Mouse (Mus musculus): ENCODE results near the gene Fam133b.
"Not testable (repeated sequence)": the region's sequence is repeated elsewhere in the genome, so short reads cannot be mapped to it uniquely, and the experiment has no call there.

Fam133b gene

GRCm38 (mm10) chr5:3520493-3521359, 22.9 kb upstream of the Fam133b start:
- DNase-seq (ENCODE audit: low read depth, low spot score) = no peak

- DNase-seq (ENCODE audit: low read depth, low spot score) = no peak
Measured at GRCm38 (mm10) chr5:3521741-3522140, 21.9 kb upstream of the Fam133b start.

GRCm38 (mm10) chr5:3522826-3523225, 20.8 kb upstream of the Fam133b start:
- DNase-seq (ENCODE audit: low read depth, low spot score) = no peak

DNA sequence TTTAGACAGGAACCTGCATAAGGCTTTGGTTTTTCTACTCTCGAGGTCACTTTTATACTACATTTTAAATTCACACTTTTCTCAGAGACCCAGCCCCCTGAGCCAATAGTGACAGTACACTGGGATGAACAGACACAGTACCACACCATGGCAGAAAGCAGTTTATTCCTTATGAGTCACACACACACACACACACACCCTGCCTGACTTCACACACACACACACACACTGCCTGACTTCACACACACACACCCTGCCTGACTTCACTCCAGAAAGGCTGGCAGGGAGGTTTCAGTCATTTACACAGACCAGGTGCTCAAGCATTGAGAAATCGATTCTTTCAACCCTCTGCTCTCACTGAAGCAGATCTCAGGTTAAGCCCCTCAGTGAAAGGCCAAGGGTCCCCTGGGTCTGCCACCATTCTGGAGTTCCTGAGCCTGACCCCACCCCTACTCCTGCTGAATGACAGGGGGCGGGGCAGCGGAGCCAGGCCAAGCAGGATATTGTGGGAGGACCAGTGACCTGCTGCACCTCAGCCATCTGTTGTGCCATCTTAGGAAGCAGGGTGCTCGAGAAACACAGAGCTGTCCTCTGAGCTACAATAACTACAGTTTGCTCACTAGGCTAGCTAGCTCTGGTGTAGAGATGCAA, 16.5 kb upstream of the Fam133b start:
- no peak for DNase-seq (ENCODE audit: low read depth, low spot score)

DNA sequence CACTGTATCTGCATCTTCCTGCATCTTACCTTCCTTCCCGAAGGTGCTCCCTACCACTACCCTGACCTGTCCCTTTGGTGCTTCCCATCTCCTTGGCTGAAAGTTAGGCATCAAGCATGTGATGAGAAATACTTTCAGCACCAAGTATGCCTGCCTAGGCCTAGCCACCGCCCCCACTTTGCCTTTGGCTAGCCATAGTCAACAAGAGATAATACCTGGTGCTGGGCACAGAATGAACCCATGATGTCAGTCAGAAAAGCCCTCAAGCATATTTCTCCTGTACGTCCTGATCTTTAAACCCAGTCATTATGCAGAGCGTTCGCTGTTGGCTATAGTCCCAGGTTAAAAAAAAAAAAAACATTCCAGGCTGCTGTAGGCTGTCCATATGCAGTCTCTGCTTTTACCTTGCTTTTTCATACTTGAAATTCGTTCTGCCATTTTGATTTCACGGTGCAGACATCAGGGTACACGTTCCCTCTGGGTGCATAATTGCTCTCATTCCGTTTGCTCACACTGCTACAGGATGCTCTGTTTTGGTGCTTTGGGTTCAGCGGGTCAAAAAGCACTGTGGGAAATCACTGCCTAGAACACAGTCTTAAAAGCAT, 13.9 kb upstream of the Fam133b start:
- no peak for DNase-seq (ENCODE audit: low read depth, low spot score)

DNA sequence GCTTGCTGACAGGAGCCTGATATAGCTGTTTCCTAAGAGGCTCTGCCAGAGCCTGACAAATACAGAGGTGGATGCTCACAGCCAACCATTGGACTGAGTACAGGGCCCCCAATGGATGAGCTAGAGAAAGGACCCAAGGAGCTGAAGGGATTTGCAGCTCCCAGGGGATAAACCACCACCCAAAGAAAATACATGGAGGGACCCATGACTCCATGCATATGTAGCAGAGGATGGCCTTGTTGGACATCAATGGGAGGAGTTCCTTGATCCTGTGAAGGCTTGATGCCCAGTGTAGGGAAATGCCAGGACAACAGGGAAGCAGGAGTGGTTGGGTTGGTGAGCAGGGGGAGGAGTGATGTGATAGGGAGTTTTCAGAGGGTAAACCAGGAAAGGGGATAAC, 11.6 kb upstream of the Fam133b start:
- DNase-seq (ENCODE audit: low read depth, low spot score) = not testable (repeated sequence)

DNA sequence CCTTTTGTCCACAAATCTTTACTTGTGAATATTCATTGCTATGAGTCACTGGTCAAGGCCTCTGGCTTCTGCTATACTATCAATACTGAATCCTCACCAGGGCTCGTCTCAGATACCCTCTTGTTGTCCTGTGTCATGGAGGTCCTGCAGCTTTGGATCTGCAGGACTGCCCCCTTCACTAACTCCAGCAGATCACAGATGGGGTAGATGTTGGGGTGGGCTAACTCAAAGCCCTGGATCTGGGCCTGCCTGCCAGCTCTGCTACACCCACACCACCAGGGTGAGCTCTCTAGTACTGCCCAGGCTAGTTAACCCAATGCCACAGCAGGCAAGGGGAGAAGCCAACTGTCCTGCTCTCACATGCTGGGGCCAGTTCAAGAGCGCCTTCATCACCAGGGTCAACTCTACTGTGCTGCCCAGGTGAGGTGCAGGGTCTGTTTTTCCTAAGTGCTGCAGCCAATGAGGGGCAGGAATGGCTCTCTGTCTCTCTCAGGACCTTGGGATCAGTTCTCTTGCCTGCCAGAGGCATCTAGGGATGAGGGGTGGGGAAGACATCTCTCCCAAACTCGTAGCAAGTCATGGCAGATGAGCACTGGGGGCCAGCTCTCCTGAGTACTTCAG, 6.9 kb upstream of the Fam133b start:
- DNase-seq (ENCODE audit: low read depth, low spot score) = no peak

GRCm38 (mm10) chr5:3538505-3539472, 4.8 kb upstream of the Fam133b start:
- DNase-seq (ENCODE audit: low read depth, low spot score) = no peak

- DNase-seq (ENCODE audit: low read depth, low spot score) = no peak
Measured at GRCm38 (mm10) chr5:3541871-3542270, 1.8 kb upstream of the Fam133b start.

GRCm38 (mm10) chr5:3544480-3544769, 792 bp downstream of the Fam133b start:
- DNase-seq (ENCODE audit: low read depth, low spot score) = no peak

DNA sequence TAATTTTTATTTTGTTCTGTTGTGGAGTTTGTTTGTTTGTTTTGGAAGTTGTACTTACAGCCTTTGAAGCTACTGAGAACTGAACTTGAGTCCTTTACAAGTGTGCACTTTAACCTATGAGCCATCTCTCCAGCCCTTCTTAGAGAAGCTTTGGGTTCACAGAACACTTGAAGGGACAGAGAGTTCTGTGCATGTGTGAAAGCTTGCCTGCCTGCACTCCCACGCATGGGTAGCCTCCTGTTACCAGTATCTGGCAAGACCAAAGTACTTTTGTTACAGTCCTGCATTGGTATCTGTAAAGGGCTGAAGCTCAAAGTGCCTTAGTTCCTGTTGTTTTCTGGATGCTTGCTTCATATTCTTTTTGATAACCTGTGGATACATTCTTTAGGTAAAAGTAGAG, 2.6 kb downstream of the Fam133b start:
- no peak for DNase-seq (ENCODE audit: low read depth, low spot score)

GRCm38 (mm10) chr5:3551481-3551880, 7.8 kb downstream of the Fam133b start:
- DNase-seq (ENCODE audit: low read depth, low spot score) = no peak

DNA sequence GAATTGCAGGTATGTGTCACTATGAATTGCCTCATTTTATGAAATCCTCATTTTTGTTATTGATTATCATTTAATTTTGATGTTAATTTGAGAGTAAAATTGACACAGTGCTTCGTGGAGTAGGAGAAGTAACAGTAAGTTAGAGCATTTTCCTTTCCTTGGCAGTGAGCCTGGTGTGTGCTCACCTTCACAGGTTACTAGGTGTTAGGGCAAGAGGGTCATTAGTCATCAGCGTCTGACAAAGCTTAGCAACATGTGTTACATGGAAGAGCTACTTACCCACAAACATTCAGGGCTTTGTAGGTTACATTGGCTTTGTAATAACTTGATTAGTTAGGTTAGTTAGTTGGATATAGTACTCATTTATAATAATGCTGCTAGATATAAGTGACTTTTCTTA, 10.6 kb downstream of the Fam133b start:
- DNase-seq (ENCODE audit: low read depth, low spot score) = no peak

GRCm38 (mm10) chr5:3571266-3571665, 27.6 kb downstream of the Fam133b start, which contains the start of gene 1700109H08Rik:
Gene 1700109H08Rik, plus strand, starts transcription at chr5:3571566.
- DNase-seq (ENCODE audit: low read depth, low spot score) = no peak

DNA sequence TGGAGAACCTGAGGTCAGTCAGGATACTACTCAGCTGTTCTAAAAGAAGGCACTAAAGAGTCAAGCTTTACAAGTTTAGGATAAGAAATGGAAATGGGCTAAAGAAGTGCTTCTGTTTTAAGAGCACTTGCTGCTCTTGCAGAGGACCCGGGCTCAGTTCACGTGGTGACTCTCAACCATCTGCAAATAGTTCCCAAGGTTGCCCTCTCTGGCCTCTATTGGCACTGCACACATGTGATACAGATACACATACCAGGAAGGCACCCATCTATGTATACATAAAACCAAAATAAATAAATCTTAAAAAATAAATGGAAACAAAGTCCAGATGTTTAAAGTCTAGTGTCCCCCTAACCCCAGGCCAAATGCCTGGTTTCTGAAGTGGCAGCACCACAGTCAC, 31.2 kb downstream of the Fam133b start:
- DNase-seq (ENCODE audit: low read depth, low spot score) = no peak

DNA sequence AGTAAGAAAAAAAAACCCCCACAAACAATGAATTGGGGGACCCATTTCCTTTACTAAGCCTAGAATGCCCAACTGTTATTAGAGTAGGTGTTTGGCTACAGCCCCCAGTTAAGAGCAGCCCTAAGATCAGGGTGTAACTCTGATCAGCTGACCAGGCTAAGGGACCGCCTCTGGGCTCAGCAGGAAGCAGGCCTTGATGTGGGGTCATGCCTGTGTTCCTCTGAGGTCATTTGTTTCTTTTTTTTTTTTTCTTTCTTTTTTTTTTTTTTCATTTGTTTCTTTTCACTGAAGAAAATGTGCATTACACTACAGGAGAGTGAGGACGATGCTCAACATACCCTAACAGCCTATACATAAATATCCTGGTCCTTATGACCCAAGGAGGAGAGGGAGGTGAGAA, 34.3 kb downstream of the Fam133b start:
- no peak for DNase-seq (ENCODE audit: low read depth, low spot score)

DNA sequence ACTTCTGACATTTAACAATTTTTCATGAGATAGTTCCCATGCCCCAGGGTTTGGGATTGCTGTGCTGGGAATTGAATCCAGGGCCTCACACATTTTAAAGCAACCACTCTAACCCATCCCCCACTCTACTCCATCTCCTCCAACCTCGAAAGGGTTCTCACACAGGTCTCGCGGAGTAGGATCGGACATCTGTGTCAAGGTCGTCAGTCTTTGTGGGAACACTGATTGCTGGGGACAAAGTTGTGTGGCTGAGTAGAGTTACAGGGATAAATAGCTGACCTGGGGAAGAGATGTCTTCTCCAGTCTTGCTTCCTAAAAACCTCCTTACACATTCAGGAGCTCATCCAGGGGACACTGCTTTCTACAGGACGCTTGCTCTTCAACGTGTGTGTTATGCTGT, 35.4 kb downstream of the Fam133b start:
- DNase-seq (ENCODE audit: low read depth, low spot score) = no peak

DNA sequence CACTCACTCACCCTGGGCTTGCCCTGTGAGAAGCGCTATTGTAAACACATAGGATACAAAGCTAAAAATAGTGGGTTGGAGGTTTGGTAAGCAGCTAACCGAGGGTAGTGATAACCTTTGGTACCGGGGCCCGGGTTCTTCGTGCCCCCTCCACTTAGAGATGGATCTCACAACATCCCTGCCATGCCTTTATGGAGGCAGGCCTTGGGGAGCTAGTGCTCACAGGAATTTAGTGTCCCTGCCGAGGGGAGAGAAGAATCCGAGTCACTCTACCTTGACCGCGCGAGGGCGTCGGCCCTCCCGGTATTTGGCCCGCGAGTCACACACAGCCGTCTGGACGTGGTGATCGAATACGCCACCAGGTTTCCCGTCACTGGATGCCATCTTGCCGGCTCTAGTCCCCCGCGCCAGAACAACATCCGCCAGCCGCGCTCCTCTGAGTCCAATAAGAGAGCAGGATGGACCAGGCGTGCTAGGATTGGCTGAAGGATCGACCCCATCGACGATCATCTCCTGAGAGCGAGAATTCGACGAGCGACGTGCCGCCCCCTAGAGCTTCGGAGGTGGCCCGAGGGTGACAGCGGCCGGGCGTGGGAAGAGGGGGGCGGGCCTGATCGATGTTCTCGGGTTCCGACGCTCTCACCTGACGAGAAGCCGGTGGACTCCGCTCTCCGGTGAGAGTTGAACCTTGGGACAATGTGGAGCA, 52.2 kb downstream of the Fam133b start, which contains the start of gene Pex1:
TSS of gene Pex1 (plus strand) at position 374 of the 706 bp plus-strand sequence.
- peak; percentile 92 for DNase-seq (ENCODE audit: low read depth, low spot score)

DNA sequence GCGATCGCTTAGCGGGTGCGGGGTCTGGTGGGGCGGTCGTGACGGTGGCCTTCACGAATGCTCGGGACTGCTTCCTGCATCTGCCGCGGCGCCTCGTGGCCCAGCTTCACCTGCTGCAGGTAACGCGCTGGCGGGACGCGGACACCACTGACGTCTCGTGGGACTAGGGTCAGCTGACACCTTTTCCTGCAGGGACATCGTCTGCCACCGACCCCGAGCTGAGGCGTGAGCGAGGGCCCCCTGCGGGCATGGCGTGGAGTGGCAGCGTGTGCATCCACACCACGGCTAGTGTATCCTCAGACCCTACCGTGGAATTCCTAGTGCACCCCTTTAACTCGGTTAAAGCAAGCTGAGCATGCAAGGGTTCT, 52.8 kb downstream of the Fam133b start, which contains the start of gene Rbm48:
TSS of gene Rbm48 (minus strand) at position 187 of the 368 bp plus-strand sequence.
- DNase-seq (ENCODE audit: low read depth, low spot score) = peak; percentile 64

DNA sequence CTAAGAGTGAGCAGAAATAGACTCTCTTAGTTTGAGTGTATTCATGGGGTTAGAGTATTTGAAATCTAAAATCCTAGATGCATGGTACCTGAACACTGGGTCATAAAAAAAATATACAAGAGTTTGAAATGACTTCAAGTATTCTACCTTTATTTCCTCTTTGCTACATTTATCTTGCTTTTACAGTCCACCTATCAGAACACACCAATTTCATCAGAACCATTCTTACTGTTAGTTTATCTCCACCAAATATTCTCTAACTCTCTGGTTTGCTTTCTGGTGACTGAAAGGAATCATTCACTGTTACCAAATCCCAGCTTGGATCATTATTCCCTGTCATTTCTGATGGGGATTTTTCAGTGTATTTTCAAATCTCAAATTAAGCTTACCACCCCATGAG, 53.5 kb downstream of the Fam133b start:
- DNase-seq (ENCODE audit: low read depth, low spot score) = no peak

All from skeletal muscle tissue, adult 2 months (tissue).